Mouse (Mus musculus): Measurements from ENCODE around the gene Cideb.

Cideb gene

GRCm38 (mm10) chr14:55763166-55763565 lies 4.9 kb upstream of the Cideb start:
- DNase-seq, result peak; percentile 16

- DNase-seq, result peak; percentile 56
Measured at GRCm38 (mm10) chr14:55762001-55762821, 4.0 kb upstream of the Cideb start.

GRCm38 (mm10) chr14:55761163-55761562 lies 2.9 kb upstream of the Cideb start, which contains the start of gene Ltb4r2:
TSS of gene Ltb4r2 (plus strand) at chr14:55761428.
- peak; percentile 23 for DNase-seq

GRCm38 (mm10) chr14:55760156-55760555 lies 1.9 kb upstream of the Cideb start:
- DNase-seq, result peak; percentile 81

DNA sequence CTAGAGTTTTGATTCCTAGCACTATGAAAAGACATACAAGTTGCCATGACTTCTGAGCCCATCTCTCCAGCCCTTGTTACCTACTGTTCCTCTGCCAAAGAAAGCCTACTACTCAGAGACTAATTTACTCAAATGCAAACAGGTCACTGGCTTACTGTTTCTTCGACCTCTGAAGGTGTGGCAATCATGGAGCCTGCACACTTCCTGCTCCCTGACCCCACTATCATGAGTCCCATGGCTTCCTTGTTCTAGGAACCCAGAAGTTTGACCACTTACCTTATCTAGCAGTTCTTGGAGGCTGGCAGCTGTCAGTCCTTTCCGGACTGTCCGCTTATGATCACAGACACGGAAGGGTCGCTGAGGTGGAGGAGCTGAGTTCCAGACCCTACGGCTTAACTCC lies 692 bp downstream of the Cideb start:
- DNase-seq, result no peak

DNA sequence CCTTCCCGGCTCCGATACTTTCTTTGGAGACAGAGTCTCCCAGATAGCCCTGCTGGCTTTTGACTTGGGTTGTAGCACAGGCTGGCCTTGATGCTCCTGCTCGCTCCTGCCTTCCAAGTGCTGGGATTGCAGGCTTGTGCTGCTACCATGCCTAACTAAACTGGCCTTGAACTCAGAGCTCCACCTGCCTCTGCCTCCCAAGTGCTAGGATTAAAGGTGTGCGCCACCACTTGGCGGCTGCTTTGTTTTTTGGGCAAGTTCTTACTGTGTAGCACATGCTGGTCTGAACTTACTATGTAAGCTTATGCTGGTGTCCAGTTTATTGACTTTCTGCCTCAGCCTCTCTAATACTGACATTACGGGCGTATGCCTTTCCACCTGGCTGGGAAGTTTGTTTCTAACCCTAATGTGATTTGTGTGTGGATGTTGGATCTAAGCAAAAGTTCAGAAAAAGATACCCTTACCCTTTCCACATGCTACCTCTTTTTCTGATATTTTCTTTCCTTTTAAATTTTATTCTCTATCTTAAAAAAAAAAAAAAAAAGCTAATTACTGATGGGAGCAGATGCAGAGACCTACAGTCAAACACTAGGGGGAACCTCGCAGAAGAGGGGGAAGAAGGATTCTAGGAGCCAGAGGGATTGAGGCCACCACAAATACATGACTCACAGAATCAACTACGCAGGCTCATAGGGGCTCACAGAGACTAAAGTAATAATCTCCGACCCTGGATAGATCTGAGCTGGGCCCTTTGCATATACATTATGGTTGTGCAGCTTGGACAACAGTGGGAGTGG lies 11.0 kb downstream of the Cideb start:
- DNase-seq, result no peak

- no peak for DNase-seq
Measured at GRCm38 (mm10) chr14:55745861-55746237, 12.4 kb downstream of the Cideb start.

GRCm38 (mm10) chr14:55745180-55745860 lies 12.9 kb downstream of the Cideb start, which contains the start of the genes Dhrs1 and Nop9:
TSS of gene Dhrs1 (minus strand) at chr14:55745690.
TSS of gene Nop9 (plus strand) at chr14:55745693.
- peak; percentile 84 for DNase-seq

DNA sequence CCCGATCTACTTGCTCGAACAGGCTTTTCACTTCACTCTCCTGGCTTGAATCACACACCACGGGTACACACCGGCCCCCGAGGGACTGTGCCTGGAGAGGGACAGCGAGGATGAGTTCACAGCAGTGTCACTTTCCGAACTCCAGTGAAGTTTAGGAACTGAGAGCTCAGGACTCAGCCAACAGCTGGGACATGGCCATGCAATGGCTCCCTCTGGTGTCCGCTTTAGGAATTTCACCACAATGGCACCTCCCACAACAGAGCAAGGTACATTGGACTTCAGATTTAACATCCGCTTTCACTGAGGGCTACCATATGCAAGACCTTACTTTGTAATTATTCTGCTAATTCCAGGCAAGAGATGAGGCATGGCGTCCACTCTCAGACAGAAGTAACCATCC lies 14.5 kb downstream of the Cideb start:
- peak; percentile 77 for DNase-seq

DNA sequence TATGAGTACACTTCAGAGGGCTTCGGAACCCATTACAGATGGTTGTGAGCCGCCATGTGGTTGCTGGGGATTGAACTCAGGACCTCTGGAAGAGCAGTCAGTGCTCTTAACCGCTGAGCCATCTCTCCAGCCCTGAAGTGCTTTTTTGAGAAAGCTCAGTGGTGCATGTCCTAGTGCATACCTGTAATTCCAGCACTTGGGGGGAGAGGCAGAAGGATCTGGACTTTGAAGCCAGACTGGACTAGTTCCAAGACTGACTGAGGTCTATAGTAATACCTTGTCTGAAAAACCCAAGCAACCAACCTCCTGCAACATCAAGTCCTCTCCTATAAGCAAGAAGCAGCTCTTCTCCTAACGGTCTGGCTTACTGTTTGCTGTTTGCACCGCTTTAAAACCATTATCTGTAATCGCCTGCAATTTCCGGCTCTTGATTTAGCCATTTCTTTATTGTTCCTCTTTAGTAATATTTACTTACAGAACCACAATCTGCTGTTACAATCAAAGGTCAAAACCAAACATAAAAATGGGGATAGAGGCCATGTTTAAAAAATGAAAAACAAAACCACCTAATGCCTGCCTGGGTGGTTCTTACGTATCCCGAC lies 21.1 kb downstream of the Cideb start:
- DNase-seq, result no peak

DNA sequence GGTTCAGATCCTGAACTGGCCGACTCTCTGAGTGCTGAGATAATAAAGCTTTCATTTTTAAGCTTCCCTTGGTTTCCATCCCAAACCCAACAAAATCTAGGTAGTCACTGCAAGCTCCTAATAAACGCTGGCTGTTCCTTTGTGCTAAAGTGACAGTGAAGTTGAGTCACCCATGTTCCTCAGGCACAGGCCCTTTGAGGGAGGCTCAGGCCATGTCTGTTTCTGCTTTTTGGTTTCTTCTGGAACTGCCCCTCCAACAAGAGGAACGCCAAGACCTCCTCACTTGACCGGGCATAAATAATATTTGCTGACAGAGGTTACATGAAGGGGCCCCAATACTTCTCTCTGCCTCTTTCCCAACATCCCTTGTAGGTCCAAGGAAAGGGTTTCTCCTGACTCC lies 22.5 kb downstream of the Cideb start:
- no peak for DNase-seq

DNA sequence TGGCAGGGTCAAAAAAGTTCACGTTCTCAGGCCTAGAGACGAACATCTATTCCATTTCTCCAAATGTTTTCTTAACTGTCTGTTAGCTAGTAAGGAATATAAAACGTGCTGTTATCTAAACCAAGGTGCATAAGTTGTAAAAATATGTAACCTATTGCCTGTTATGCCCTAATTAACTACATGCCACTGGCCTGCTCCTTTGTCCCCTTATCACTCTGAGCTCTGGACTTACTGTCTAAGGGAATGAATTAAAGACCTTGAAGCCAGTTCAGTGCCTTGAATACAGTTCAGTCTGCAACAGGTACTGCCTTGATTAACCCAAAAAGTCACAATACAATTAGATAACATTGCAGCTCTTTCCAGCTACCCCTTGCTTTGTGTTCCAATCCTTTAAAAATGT lies 22.9 kb downstream of the Cideb start:
- DNase-seq, result no peak

- DNase-seq, result no peak
Measured at GRCm38 (mm10) chr14:55734869-55735268, 23.4 kb downstream of the Cideb start.

- DNase-seq, result no peak
Measured at GRCm38 (mm10) chr14:55733889-55734288, 24.4 kb downstream of the Cideb start.

GRCm38 (mm10) chr14:55730531-55731032 lies 27.7 kb downstream of the Cideb start:
- DNase-seq, result no peak

GRCm38 (mm10) chr14:55730116-55730515 lies 28.1 kb downstream of the Cideb start:
- DNase-seq, result no peak

GRCm38 (mm10) chr14:55727889-55728685 lies 30.2 kb downstream of the Cideb start:
- DNase-seq, result no peak

- no peak for DNase-seq
Measured at GRCm38 (mm10) chr14:55726261-55726660, 32.0 kb downstream of the Cideb start.

DNA sequence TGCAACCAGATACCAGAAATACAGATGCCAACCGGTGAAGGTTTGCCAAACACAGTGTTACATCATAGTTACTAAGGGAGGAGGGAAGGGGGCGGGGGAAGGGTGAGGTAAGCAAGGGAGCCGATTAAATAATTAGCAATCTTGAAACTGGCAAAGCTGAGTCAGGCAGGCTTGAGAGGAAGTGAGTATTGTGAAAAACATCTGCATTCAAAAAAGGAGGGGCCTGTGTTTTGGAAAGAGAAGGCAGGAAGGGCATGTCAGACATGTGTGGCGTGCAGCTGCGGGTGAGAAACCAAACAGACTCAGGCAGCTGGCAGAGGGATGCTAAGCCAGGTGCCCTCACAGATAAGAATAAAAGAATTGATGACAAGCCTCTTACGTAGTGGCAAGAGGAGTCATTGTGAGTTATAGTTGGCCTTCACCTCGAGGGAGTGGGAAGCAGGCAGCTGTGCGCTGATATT lies 33.8 kb downstream of the Cideb start:
- DNase-seq, result no peak

DNA sequence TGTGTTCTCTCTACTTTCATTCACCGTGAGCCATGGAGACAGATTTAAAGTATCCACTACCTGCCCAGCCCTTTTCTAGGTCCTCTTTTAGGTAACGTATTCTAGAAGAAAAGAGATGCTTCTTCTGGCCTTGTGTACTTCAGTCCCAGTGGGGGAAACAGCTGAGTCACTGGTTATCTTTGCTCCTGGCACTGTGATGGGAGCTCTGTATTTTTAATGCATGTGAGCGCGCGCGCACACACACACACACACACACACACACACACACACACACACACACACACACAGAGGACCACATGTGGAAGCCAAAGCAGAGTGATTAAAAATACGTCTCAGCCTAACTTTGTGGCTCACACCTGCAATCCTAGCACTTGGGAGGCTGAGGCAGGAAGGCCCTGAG lies 34.8 kb downstream of the Cideb start:
- DNase-seq, result no peak

- no peak for DNase-seq
Measured at GRCm38 (mm10) chr14:55722438-55722945, 35.8 kb downstream of the Cideb start.

Measured in cerebellum, adult 9-11 months (tissue).